Mouse (Mus musculus) testis, adult 2 months (tissue): Measurements from ENCODE around the gene Synj2.

Experiments
- CTCF ChIP-seq: fragments of 200-500 bp; IDR thresholded peaks from 2 replicates; pipeline ENCODE4 v1.5.1; 2012; ENCODE audit warnings: low read depth, mild to moderate bottlenecking, inconsistent platforms, low read length, moderate library complexity; ENCODE audit not compliant: control insufficient read depth, insufficient read depth, insufficient replicate concordance
- POLR2A ChIP-seq: fragments of 200-500 bp; IDR thresholded peaks from 2 replicates; pipeline ENCODE4 v1.6.1; 2012; ENCODE audit warnings: low read depth, mild to moderate bottlenecking, inconsistent platforms, low read length, moderate library complexity; ENCODE audit not compliant: control insufficient read depth

DNA sequence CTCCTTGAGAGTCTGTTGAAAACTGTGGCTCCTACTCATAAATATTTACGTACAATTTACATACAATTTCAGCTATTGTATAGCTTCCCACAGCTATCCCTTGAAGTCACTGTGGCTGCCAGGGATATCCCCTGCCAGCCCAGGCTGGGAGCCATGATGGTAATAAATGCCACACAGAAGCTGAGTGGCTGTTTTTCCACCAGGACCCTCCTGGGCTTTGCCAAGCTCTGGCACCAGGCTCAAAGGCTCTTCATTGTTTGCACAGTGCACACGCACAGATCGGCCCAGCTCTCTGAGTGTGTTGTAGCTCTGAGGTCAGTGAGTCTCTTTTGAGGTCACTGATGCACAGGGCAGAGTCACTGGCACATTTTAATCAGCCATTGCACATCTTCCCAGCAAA is 28.2 kb downstream of the Synj2 start:
- TF ChIP-seq CTCF (no peak), POLR2A (no peak)
